Mouse (Mus musculus) lung, embryonic 16.5 days (tissue): ENCODE results near the gene Gm49450. TPM values are rescaled to one million over a fixed set of nuclear protein-coding genes. Genes with fewer than 3 reads are reported as not detected.
A peak's percentile ranks its signal among the peaks of the same experiment; 100 is the strongest.

ENCODE experiments used
- ATAC-seq: fragments of 200-750 bp; cut with Nextera tagmentation; 2 replicates; pipeline ENCODE4 v1.8.0; 2017; ENCODE audit warnings: low read depth, mild to moderate bottlenecking, moderate library complexity
- H3K27ac ChIP-seq: fragments of 300-500 bp; sonication (generic); 2 replicates; pipeline ENCODE4 v1.5.1; 2014; ENCODE audit warnings: mild to moderate bottlenecking, control low read depth, low read length
- H3K27me3 ChIP-seq: fragments of 300-500 bp; sonication (generic); 2 replicates; pipeline ENCODE4 v1.6.1; 2014; ENCODE audit warnings: low read depth, low read length, mixed read lengths; ENCODE audit not compliant: control insufficient read depth, insufficient read depth
- H3K36me3 ChIP-seq: fragments of 300-500 bp; sonication (generic); 2 replicates; pipeline ENCODE4 v1.6.1; 2014; ENCODE audit warnings: low read length; ENCODE audit not compliant: control insufficient read depth, insufficient read depth
- H3K4me1 ChIP-seq: fragments of 300-500 bp; sonication (generic); replicated peaks from 2 replicates; pipeline ENCODE4 v1.6.1; 2014; ENCODE audit warnings: low read length, mixed read lengths; ENCODE audit not compliant: control insufficient read depth, insufficient read depth
- H3K4me2 ChIP-seq: fragments of 300-500 bp; sonication (generic); 2 replicates; pipeline ENCODE4 v1.6.1; 2014; ENCODE audit warnings: low read depth, low read length, control low read depth
- H3K4me3 ChIP-seq: fragments of 300-500 bp; sonication (generic); 2 replicates; pipeline ENCODE4 v1.5.1; 2014; ENCODE audit warnings: mild to moderate bottlenecking, low read length, control low read depth
- H3K9ac ChIP-seq: fragments of 300-500 bp; sonication (generic); 2 replicates; pipeline ENCODE4 v1.6.1; 2014; ENCODE audit warnings: low read length, control low read depth
- H3K9me3 ChIP-seq: fragments of 300-500 bp; sonication (generic); 2 replicates; pipeline ENCODE4 v1.6.1; 2016; ENCODE audit warnings: low read length; ENCODE audit not compliant: control insufficient read depth
- WGBS: fragments of 180-500 bp; shearing (Covaris S2); extraction: QIAGEN DNeasy Blood & Tissue Kit; methylation state at CpG from one replicate; pipeline ENCODE4 v1.1.7; 2014; 5-methylcytosine and 5-hydroxymethylcytosine counted together
- polyA plus RNA-seq: library from polyadenylated mRNA; unstranded; fragments of >200 nt; fragmentation: Nextera tagmentation; extraction: Ambion mirVana; gene quantifications from 2 replicates; pipeline ENCODE4 v1.2.1, GENCODE M21; 2015

Gene Gm49450
- polyA plus RNA-seq, 1 experiment from 2014 or later = not detected

DNA sequence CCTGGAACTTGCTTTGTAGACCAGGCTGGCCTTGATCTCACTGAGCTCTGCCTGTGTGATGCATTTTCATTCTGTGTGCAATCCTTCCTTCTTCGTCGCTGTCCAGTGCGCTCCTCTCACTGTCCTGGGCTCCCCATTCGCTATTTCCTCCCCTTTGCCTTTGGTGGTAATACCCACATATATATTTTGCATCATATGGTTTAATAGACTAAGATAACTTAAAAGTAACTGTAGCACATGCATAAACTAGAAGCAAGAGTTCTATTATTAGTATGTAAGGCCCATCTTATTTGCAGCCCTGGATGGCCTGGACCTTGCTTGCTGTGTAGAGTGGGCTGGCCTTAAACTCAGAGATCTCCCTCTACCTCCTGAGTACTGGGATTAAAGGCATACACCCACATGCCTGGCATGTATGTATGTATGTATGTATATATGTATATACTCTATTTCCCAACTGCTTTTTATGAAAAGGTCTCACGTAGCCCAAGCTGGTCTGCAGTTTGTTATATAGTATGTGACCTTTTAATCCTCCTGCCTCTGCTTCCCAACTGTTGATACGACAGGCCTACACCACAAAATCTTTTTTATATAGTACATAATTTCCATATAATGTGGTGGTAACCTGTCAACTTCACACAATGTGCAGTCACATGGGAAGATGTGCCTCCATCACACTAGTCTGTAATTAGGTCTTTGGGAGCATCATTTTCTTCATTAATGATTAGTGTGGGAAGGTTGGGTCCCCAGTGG, 4.3 kb downstream of the Gm49450 start:
- no peak overlapping the region for H3K4me2 ChIP-seq
- H3K36me3 ChIP-seq = peaks cover 4% of the 10 kb centered on the region; the same call in 1 of the 2 replicates
- ATAC-seq = no peak
- no peaks in the 10 kb centered on the region; the same call in 1 of the 2 replicates for H3K4me1 ChIP-seq
- no peak overlapping the region for H3K4me3 ChIP-seq
- H3K9ac ChIP-seq = no peak overlapping the region
- 69% methylated on average over 6 of the region's 6 CpGs for WGBS
- H3K9me3 ChIP-seq = no peaks in the 10 kb centered on the region
- no peaks in the 10 kb centered on the region for H3K27me3 ChIP-seq
- no peak overlapping the region for H3K27ac ChIP-seq

DNA sequence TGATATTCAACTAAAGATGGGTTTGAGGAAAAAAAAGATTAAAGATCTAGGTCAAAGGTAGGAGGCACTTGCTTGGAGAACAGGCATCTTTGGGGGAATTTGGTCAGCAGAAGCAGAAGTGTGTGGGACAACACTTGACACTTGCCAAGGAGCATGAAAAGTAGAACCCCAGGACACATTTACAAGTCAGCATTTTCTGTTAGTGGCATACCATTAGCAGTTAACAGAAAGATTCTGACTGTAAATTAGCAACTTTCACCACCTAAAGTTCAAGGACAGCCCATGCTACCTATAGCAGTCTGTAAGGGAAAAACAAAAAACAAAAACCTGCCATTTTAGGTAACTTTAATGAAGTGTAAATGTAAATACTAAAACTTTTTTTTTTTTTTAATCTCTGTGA, 5.0 kb downstream of the Gm49450 start:
- Histone ChIP-seq H3K27me3 (no peaks in the 10 kb centered on the region), H3K4me3 (no peak overlapping the region), H3K27ac (no peak overlapping the region), H3K9ac (no peak overlapping the region), H3K4me1 (no peaks in the 10 kb centered on the region; the same call in 1 of the 2 replicates), H3K9me3 (no peaks in the 10 kb centered on the region), H3K4me2 (no peak overlapping the region), H3K36me3 (peaks cover 4% of the 10 kb centered on the region; the same call in 1 of the 2 replicates)
- no peak for ATAC-seq

DNA sequence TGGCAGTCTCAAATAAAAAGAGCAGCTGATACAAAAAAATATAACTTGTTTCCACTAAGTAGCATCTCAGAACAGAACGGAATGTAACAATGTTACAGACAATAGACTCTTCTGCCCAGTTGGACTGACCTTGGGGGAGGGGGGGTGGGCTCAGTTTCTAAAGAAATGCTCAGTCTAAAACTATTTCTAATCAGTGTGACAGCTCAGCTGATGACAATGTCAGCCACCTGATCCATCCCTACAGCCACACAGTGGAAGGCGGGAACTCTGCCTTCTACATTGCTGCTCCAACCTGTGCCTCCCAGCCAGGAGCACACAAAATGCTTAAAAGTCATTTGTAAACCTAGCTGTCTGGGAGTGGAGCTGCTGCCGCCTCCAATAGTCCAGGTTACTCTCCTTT, 5.5 kb downstream of the Gm49450 start:
- no peaks in the 10 kb centered on the region for H3K27me3 ChIP-seq
- no peak for ATAC-seq
- no peak overlapping the region for H3K27ac ChIP-seq
- H3K4me1 ChIP-seq = no peaks in the 10 kb centered on the region; the same call in 1 of the 2 replicates
- no peak overlapping the region for H3K9ac ChIP-seq
- no peak overlapping the region for H3K4me3 ChIP-seq
- H3K36me3 ChIP-seq = peaks cover 4% of the 10 kb centered on the region; the same call in 1 of the 2 replicates
- no peaks in the 10 kb centered on the region for H3K9me3 ChIP-seq
- 43% methylated on average over 3 of the region's 3 CpGs for WGBS
- no peak overlapping the region for H3K4me2 ChIP-seq

DNA sequence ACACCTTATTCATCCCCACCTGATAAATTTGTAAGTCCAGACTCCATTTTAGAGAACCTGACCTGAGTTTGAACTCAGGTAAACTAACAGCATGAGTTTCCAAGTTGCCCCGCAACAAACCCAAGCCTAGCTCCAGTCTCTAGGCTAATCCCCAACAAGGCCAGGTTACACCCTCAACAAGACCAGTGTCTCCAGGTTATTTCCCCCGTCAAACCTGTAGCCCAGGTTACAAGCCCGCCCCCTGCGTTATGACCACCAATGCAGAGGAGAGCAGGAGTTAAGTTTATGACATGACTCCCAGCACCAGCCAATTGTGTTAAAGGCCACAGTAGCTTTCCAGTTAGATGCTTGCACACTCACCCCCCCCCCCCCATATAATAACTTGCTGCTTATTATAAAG, 10.2 kb downstream of the Gm49450 start:
- Histone ChIP-seq H3K9ac (no peak overlapping the region), H3K4me2 (no peak overlapping the region), H3K36me3 (no peaks in the 10 kb centered on the region), H3K4me3 (no peak overlapping the region), H3K4me1 (no peaks in the 10 kb centered on the region), H3K9me3 (no peaks in the 10 kb centered on the region), H3K27me3 (no peaks in the 10 kb centered on the region), H3K27ac (no peak overlapping the region)
- ATAC-seq = no peak
- WGBS = 62% methylated on average over 4 of the region's 4 CpGs

DNA sequence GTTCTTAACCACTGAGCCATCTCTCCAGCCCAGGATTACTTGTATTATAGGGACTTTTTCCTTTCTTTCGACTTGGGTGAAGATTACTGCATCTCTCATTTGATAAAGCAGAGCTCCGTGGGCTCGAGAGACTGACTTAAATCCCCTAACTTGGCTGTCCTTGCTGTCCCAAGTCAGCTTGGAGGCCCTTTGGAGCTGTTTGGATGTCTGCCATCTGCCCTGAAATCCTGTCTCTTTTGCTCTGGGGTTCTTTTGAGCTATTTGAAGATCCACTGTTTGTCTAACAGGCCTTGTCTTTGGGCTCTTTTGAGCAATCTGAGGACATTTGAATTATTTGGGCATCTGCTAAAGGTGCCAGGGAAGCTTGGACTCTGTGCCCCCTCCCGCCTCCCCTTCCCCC, 11.3 kb downstream of the Gm49450 start:
- Histone ChIP-seq H3K36me3 (no peaks in the 10 kb centered on the region), H3K27ac (no peak overlapping the region), H3K9me3 (no peaks in the 10 kb centered on the region), H3K4me3 (no peak overlapping the region), H3K27me3 (no peaks in the 10 kb centered on the region), H3K9ac (no peak overlapping the region), H3K4me2 (no peak overlapping the region), H3K4me1 (no peaks in the 10 kb centered on the region)
- ATAC-seq = no peak
- 62% methylated on average over 4 of the region's 4 CpGs for WGBS

DNA sequence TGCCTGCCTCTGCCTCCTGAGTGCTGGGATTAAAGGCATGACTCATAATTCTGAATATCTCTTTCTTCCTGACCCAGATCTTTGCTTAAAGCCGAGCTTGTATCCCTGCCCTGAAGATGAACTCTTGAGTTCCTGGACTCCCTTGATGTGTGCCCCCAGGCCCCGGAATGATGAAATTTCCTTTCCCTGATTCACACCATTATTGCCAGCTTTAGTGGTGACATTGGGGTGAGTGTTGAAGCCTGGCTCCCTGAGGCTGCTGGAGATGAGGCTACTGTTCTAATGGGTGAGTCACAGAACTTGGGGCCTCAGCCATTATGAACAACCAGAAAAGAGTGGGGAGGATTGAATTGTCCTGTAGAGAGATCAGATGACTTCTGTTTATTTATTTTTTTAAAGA, 11.8 kb downstream of the Gm49450 start:
- Histone ChIP-seq H3K4me3 (no peak overlapping the region), H3K27me3 (no peaks in the 10 kb centered on the region), H3K4me2 (no peak overlapping the region), H3K27ac (no peak overlapping the region), H3K36me3 (no peaks in the 10 kb centered on the region), H3K4me1 (no peaks in the 10 kb centered on the region), H3K9me3 (no peaks in the 10 kb centered on the region), H3K9ac (no peak overlapping the region)
- 62% methylated on average over 2 of the region's 2 CpGs for WGBS
- no peak for ATAC-seq

DNA sequence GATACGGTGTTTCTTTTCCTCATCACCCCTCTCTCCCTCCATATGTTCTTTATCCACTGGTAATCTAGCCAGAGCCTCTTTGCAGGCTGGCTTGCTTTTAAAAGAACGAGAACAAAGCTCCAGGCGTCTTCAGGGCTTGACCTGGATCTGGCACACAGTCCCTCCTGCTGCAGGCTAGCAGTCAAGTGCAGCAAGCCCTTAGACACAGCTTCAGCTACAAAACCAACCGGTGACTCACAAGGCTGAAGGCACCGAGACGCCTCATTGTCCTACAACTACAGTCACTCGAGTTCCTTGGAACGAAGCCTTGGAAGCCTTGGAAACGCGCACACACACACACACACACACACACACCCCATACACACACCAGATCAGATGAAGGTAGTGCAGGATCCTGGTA, 12.5 kb downstream of the Gm49450 start:
- no peak overlapping the region for H3K4me3 ChIP-seq
- no peak overlapping the region for H3K4me2 ChIP-seq
- H3K9ac ChIP-seq = no peak overlapping the region
- WGBS = 64% methylated on average over 10 of the region's 10 CpGs
- no peak for ATAC-seq
- peaks cover 1% of the 10 kb centered on the region; the same call in 1 of the 2 replicates for H3K4me1 ChIP-seq
- no peaks in the 10 kb centered on the region for H3K9me3 ChIP-seq
- no peaks in the 10 kb centered on the region for H3K36me3 ChIP-seq
- H3K27me3 ChIP-seq = no peaks in the 10 kb centered on the region
- H3K27ac ChIP-seq = no peak overlapping the region

DNA sequence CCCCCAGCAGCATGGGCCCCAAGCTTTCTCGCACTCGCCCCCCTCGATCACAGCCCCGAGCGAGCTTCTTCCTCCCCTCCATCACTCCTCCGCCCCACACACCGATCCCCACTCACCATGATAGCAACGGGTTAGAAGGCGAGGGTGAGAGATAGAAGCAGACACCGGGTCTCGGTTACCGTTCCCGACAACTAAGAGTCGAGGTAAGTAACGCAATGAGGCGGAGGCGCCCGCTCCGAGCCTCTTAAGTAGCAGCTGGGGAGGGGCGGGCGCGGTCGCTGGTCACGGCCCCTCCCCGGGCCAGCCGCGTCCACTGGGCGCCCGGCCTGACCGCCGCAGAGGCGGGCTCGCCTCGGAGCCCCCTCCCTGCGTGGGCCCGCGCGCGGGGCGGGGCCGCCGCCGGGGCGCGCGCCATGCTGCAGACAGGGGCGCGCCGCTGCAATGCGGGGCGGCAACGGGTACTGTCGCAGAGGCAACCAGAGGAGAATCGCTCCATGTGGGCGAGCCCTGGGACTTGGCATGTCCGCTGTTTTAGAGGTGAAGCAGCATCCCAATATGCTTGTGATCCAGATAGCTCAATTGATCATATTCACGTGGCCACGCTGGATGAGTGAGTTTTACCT, 19.0 kb downstream of the Gm49450 start, which contains the start of gene Tuba1b:
TSS of gene Tuba1b (minus strand) at position 349 of the 623 bp plus-strand sequence.
- Histone ChIP-seq H3K4me3 (peak within 1 kb of the TSS; percentile 78), H3K4me2 (peak within 1 kb of the TSS; percentile 97), H3K27ac (peak within 1 kb of the TSS; percentile 99), H3K9ac (peak within 1 kb of the TSS; percentile 96), H3K27me3 (no peaks in the 10 kb centered on the region), H3K36me3 (no peaks in the 10 kb centered on the region), H3K4me1 (peaks cover 16% of the 10 kb centered on the region), H3K9me3 (no peaks in the 10 kb centered on the region)
- under 1% methylated on average over 51 of the region's 58 CpGs for WGBS
- ATAC-seq = peak; percentile 97

DNA sequence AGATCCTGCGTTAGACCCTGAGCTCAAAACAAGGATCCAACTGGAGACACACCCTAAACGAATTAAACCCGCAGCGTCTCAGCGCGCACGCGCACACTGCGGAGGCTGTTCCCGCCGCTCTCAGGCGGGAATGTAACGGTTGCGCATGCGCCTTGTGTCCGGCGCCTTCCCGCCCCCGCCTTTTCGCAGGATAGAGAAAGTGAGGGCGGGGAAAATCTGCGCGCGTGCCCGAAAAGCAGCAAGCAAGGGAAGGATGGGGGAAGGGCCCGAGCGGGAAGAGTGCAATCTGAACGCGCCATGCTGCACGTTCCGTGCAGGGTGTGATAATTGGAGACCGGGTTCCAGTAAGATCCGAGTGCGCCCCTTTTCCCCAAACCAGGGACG, 19.5 kb downstream of the Gm49450 start:
- 0% methylated on average over 35 of the region's 35 CpGs for WGBS

More for the DNA sequence above, 19.5 kb downstream of the Gm49450 start:
- Histone ChIP-seq H3K9me3 (no peaks in the 10 kb centered on the region), H3K4me3 (peak overlapping the region; percentile 78), H3K36me3 (no peaks in the 10 kb centered on the region), H3K27ac (peak overlapping the region; percentile 99), H3K4me2 (peak overlapping the region; percentile 97), H3K27me3 (no peaks in the 10 kb centered on the region), H3K9ac (peak overlapping the region; percentile 96), H3K4me1 (peaks cover 18% of the 10 kb centered on the region)
- peak; percentile 86 for ATAC-seq
